Mouse (Mus musculus): ENCODE data around the gene Tssc4.

Tssc4 gene

GRCm38 (mm10) chr7:143044826-143045206 lies 24.2 kb upstream of the Tssc4 start:
- DNase-seq (ENCODE audit: low spot score in 2 of 2) = no peak

GRCm38 (mm10) chr7:143046358-143046757 lies 22.7 kb upstream of the Tssc4 start:
- DNase-seq (ENCODE audit: low spot score in 2 of 2) = no peak

GRCm38 (mm10) chr7:143049331-143049730 lies 19.7 kb upstream of the Tssc4 start:
- no peak for DNase-seq (ENCODE audit: low spot score in 2 of 2)

GRCm38 (mm10) chr7:143049841-143050816 lies 18.9 kb upstream of the Tssc4 start:
- no peak for DNase-seq (ENCODE audit: low spot score in 2 of 2)

DNA sequence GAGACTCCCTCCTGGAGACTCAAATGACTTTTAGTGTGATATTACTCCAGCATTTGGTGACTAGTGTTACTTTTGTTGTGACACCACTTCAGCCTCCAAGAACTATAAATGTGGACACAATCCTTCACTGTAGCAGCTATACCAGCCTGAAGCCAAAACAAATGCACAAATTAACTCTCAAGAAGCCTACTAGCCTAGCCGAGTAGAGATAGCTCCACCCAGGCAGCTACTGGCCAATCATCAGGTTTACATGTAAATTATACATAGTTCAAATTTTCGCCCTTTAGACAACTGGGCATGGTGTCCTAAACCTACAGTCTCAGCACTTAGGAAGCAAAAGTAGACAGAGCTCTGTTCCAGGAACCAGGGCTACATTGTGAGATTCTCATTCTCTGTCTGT lies 17.7 kb upstream of the Tssc4 start:
- no peak for DNase-seq (ENCODE audit: low spot score in 2 of 2)

GRCm38 (mm10) chr7:143052626-143053007 lies 16.4 kb upstream of the Tssc4 start, which contains the start of gene Cd81:
TSS of gene Cd81 (plus strand) at chr7:143052739.
- DNase-seq (ENCODE audit: low spot score in 2 of 2) = peak; percentile 67 to 76

GRCm38 (mm10) chr7:143053008-143053899 lies 15.8 kb upstream of the Tssc4 start:
- DNase-seq (ENCODE audit: low spot score in 2 of 2) = no peak

DNA sequence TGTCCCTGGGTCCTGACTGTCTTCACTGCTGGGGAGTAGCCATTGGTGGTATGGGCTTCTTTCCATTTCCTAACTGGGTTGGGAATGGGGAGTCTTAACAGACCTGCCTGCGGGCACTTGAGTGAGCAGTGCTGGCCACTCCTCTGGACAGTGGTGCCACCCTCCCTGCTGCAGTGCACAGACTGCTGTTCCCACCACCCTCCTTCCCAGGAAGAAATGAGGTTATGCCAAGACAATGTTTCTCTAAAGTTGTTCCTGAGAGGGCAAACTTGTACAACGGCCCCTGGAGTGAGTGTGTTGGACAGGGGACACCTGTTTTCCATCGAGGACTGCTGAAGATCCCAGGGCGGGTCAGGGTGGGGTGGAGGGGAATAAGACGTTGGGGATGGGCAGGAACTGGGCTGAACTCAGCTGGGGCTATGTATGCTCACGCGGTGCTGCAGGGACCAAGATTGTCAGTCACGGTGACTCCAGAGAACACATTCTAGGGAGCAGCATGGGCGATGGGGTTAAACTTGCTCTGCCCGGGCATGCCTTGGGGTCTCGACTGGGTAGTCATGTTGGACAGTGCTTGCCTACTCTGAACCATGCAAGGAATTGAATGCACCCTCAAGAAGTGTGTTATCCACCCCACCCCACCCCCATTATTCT lies 15.0 kb upstream of the Tssc4 start:
- no peak for DNase-seq (ENCODE audit: low spot score in 2 of 2)

GRCm38 (mm10) chr7:143054612-143054965 lies 14.5 kb upstream of the Tssc4 start:
- DNase-seq (ENCODE audit: low spot score in 2 of 2) = no peak

DNA sequence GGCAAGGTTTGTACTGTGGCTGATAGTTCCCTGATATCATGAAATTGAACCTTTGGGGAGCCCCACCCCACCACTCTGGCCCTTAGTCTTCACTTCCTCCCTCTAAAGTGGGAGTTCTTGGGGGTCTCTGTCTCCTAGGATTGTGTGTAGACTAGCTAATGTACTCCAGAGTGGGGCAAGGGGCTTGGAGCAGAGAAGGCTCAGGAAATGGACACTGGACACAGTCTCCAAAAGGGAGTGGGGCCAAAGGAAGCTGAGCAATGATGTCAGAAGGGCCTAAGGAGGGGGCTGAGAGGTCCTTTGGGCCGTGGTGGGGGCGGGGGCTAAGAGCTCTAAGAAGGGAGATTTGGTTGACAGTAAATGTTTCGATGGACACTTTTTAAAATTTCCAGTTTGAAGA lies 14.0 kb upstream of the Tssc4 start:
- DNase-seq (ENCODE audit: low spot score in 2 of 2) = no peak

GRCm38 (mm10) chr7:143055499-143056186 lies 13.4 kb upstream of the Tssc4 start:
- no peak for DNase-seq (ENCODE audit: low spot score in 2 of 2)

- no peak for DNase-seq (ENCODE audit: low spot score in 2 of 2)
These were observed 12.0 kb upstream of the Tssc4 start for GRCm38 (mm10) chr7:143057023-143057422.

GRCm38 (mm10) chr7:143057667-143058220 lies 11.3 kb upstream of the Tssc4 start:
- DNase-seq (ENCODE audit: low spot score in 2 of 2) = no peak

GRCm38 (mm10) chr7:143058221-143058697 lies 10.8 kb upstream of the Tssc4 start:
- no peak for DNase-seq (ENCODE audit: low spot score in 2 of 2)

DNA sequence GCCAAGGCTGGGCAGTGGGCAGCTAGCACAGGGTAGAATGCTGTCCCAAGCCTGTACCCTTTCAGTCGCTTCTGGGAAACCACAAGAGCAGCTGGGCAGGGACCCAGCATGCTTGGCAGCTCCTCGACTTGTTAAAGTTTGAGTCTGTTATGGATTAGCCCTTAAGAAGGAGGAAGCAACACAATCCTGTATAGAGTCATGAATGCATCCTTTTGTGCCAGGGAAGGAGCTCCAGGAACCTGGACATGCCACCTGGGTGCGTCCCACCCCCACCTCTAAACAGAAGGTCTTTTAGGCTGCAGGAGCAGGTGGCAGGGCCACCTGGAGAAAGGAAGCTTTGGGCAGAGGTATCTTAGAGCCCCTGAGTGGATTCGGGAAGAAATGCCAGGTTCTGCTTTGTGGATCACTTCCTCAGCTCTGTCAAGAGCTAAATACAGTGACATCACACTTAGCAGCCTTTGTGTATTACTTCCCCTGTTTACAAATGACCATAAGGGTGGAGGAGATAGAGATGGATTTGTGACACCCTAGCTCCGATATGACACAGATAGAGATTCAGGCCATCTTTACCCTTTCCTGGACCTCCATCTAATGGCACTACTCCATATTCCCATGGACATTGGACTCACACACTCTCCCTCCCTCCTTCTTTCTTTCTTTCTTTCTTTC lies 9.7 kb upstream of the Tssc4 start:
- DNase-seq (ENCODE audit: low spot score in 2 of 2) = no peak

DNA sequence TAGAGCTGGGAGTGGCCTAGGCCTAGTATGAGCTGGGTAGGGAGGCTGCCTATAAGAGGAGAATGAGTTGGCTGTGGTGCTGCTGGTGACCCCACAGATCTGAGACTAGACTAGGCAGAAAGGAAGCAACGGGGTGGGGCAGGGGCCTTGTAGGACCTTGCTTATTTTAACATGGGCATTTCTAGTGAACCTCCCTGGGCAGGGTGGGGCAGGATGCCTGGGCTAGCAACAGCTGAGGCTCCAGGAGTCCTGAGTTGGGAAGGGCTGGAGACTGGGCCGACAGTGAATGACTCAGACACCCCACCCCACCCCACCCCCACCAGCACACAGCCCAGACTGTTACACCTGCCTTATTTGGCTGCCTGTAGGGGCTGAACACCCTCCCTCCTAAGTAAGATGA lies 6.3 kb upstream of the Tssc4 start:
- DNase-seq (ENCODE audit: low spot score in 2 of 2) = no peak

- peak in 1 of 2 experiments; percentile 50 for DNase-seq (ENCODE audit: low spot score in 2 of 2)
These were observed 4.8 kb upstream of the Tssc4 start for GRCm38 (mm10) chr7:143064226-143064625.

GRCm38 (mm10) chr7:143065692-143066091 lies 3.4 kb upstream of the Tssc4 start:
- DNase-seq (ENCODE audit: low spot score in 2 of 2) = no peak

GRCm38 (mm10) chr7:143067469-143067868 lies 1.6 kb upstream of the Tssc4 start:
- DNase-seq (ENCODE audit: low spot score in 2 of 2) = no peak

DNA sequence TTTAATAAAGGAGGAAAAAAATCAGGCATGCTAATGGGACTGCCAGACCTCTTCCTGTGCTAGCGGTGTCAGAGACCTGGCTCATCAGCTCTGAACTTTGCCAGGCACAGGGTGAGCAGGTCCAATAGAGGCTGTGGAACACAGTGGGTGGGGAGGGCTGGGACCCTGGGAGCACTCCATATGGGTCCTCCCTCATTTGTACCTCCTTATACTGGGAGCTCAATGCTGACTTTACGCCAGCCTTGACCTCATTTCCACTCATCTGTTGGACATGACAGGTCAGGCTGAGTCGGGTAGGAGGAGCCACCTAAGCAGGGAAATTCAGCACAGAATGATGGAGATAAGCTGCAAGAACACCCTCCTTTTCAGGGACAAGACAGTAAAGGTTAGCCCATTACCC lies 1.2 kb upstream of the Tssc4 start:
- DNase-seq (ENCODE audit: low spot score in 2 of 2) = no peak
